Mouse (Mus musculus) hindbrain, postnatal 0 days (tissue): Measurements from ENCODE around the gene Tmem132c. TPM values are rescaled to one million over a fixed set of nuclear protein-coding genes. Genes with fewer than 3 reads are reported as not detected.

Source experiments
- ATAC-seq: fragments of 200-750 bp; cut with Nextera tagmentation; 2 replicates; pipeline ENCODE4 v1.8.0; 2017; ENCODE audit warnings: mild to moderate bottlenecking, moderate TSS enrichment, moderate library complexity
- DNase-seq: peaks from one replicate; pipeline ENCODE4 v3.0.0-alpha.2; 2015; ENCODE audit warnings: low spot score
- H3K27ac ChIP-seq: fragments of 300-500 bp; sonication (generic); 2 replicates; pipeline ENCODE4 v1.5.1; 2014; ENCODE audit warnings: mild to moderate bottlenecking
- H3K27me3 ChIP-seq: fragments of 300-500 bp; sonication (generic); 2 replicates; pipeline ENCODE4 v1.6.1; 2014; ENCODE audit warnings: low read length, mixed read lengths; ENCODE audit not compliant: insufficient read depth
- H3K36me3 ChIP-seq: fragments of 300-500 bp; sonication (generic); 2 replicates; pipeline ENCODE4 v1.6.1; 2014; ENCODE audit warnings: low read length, mixed read lengths; ENCODE audit not compliant: insufficient read depth
- H3K4me1 ChIP-seq: fragments of 300-500 bp; sonication (generic); 2 replicates; pipeline ENCODE4 v1.6.1; 2014; ENCODE audit warnings: antibody characterized with exemption, low read length, mixed read lengths; ENCODE audit not compliant: insufficient read depth
- H3K4me2 ChIP-seq: fragments of 300-500 bp; sonication (generic); 2 replicates; pipeline ENCODE4 v1.6.1; 2014; ENCODE audit warnings: low read depth, mild to moderate bottlenecking, low read length, moderate library complexity, mixed read lengths
- H3K4me3 ChIP-seq: fragments of 300-500 bp; sonication (generic); 2 replicates; pipeline ENCODE4 v1.5.1; 2014; ENCODE audit warnings: low read length
- H3K9ac ChIP-seq: fragments of 300-500 bp; sonication (generic); replicated peaks from 2 replicates; pipeline ENCODE4 v1.6.1; 2014; ENCODE audit warnings: mild to moderate bottlenecking, low read length, moderate library complexity, mixed read lengths
- H3K9me3 ChIP-seq: fragments of 300-500 bp; sonication (generic); 2 replicates; pipeline ENCODE4 v1.6.1; 2016; ENCODE audit warnings: low read length, mixed read lengths
- CTCF ChIP-seq: IDR thresholded peaks from 2 replicates; pipeline ENCODE4 v1.5.1; 2016; ENCODE audit warnings: antibody characterized with exemption, control low read depth, low read depth
- WGBS: fragments of 180-500 bp; shearing (Covaris S2); extraction: QIAGEN DNeasy Blood & Tissue Kit; methylation state at CpG from one replicate; pipeline ENCODE4 v1.1.7; 2014; 5-methylcytosine and 5-hydroxymethylcytosine counted together
- polyA plus RNA-seq: library from polyadenylated mRNA; unstranded; fragments of >200 nt; fragmentation: Nextera tagmentation; extraction: Ambion mirVana; gene quantifications from 2 replicates; pipeline ENCODE4 v1.2.1, GENCODE M21; 2015
- total RNA-seq: library from RNA; depleted of rRNA; stranded (reverse); fragments of >200 nt; gene quantifications from 2 replicates; pipeline ENCODE4 v1.2.3, GENCODE M21; 2014

The Tmem132c gene
- total and polyA plus RNA-seq, 2 experiments from 2014 or later: 12.9 to 46.0 TPM

DNA sequence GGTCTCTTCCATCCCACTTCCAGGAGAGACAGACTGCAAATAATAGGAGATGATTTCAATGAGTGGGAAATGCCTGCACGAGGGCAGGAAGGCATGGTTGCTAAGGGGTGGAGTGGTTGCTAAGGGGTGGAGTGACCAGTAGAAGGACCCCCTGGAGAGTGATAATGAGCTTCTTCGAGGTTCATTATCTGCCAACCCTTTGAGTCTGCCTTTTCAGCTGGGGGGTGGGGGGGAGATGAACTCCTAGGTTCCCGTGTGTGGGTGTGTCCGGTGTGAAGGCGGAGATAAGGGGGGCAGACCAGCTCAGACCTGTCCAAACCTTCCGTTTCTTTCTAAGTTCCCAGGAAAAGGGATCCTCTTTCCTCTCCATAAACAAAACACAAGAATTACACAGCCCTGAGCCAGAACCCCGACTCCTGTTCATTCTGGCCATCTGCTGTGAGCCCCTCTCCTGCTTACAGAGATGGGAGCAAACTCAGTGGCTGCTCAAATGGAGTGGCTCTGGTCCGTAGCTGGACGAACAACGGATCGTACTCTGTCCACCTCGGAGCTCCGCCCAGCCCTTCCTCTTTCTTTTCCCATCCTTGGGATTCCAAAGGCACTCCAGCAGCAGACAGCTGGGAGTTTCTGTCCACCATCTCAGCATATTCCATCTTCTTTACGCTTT, 13.5 kb upstream of the Tmem132c start:
- H3K9ac ChIP-seq: no peak overlapping the region; the same call in 1 of the 2 replicates
- ATAC-seq: peak; percentile 69; the same call in 1 of the 2 replicates

GRCm38 (mm10) chr5:127234715-127235114, 6.9 kb upstream of the Tmem132c start:
- Histone ChIP-seq H3K9ac (no peak overlapping the region), H3K4me1 (no peaks in the 10 kb centered on the region), H3K27me3 (no peaks in the 10 kb centered on the region), H3K36me3 (no peaks in the 10 kb centered on the region), H3K27ac (no peak overlapping the region), H3K4me3 (no peak overlapping the region), H3K4me2 (peak overlapping the region; percentile 27; the same call in 1 of the 2 replicates), H3K9me3 (no peaks in the 10 kb centered on the region)
- peak; percentile 71; the same call in 1 of the 2 replicates for ATAC-seq
- WGBS: 1% methylated on average over 7 of the region's 7 CpGs
- TF ChIP-seq CTCF: peak; percentile 67
- DNase-seq: peak; percentile 91

More for the DNA sequence above, 13.5 kb upstream of the Tmem132c start:
- 0 out of 2 replicates have a peak, but pooled peaks cover 3% of the 10 kb centered on the region for H3K4me1 ChIP-seq
- H3K4me2 ChIP-seq: peak overlapping the region; percentile 44
- no peaks in the 10 kb centered on the region for H3K9me3 ChIP-seq
- TF ChIP-seq CTCF: no peak
- no peaks in the 10 kb centered on the region for H3K36me3 ChIP-seq
- WGBS: 6% methylated on average over 14 of the region's 14 CpGs
- no peaks in the 10 kb centered on the region for H3K27me3 ChIP-seq
- DNase-seq: peak; percentile 68
- H3K4me3 ChIP-seq: no peak overlapping the region; the same call in 1 of the 2 replicates
- no peak overlapping the region; the same call in 1 of the 2 replicates for H3K27ac ChIP-seq

DNA sequence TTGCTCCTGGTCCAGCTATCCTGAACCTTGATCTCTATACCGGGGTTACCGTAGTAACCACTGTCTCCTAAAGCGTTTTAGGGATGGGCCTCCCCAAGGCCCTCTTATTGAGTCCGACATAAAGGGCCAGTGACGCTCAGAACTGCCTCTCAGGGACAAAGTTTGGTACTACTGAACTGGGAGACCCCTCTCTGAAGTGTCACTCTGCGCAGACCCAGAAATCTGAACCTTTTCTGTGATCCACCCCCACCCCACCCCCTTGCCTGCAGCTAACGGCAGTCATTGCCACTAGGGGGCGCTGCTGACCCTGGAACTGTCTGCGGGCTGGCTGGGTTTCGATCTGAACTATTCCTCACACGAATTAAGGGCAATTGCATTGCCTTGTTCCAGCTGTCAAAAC, 6.4 kb upstream of the Tmem132c start:
- Histone ChIP-seq H3K9ac (no peak overlapping the region), H3K4me3 (no peak overlapping the region), H3K36me3 (no peaks in the 10 kb centered on the region), H3K27ac (no peak overlapping the region), H3K27me3 (no peaks in the 10 kb centered on the region), H3K4me1 (no peaks in the 10 kb centered on the region), H3K4me2 (peak overlapping the region; percentile 27; the same call in 1 of the 2 replicates), H3K9me3 (no peaks in the 10 kb centered on the region)
- ATAC-seq (peak; percentile 66), DNase-seq (peak; percentile 89)
- TF ChIP-seq CTCF: peak; percentile 96
- WGBS: 3% methylated on average over 11 of the region's 11 CpGs

GRCm38 (mm10) chr5:127239706-127240105, 1.9 kb upstream of the Tmem132c start:
- no peaks in the 10 kb centered on the region for H3K36me3 ChIP-seq
- ATAC-seq: no peak
- no peaks in the 10 kb centered on the region for H3K4me1 ChIP-seq
- no peak for DNase-seq
- no peak overlapping the region for H3K4me2 ChIP-seq
- TF ChIP-seq CTCF: no peak
- no peak overlapping the region for H3K4me3 ChIP-seq
- H3K9me3 ChIP-seq: no peaks in the 10 kb centered on the region
- no peak overlapping the region for H3K27ac ChIP-seq
- H3K9ac ChIP-seq: no peak overlapping the region
- WGBS: 68% methylated on average over 7 of the region's 7 CpGs
- H3K27me3 ChIP-seq: no peaks in the 10 kb centered on the region; the same call in 1 of the 2 replicates

- no peak overlapping the region for H3K27ac ChIP-seq
- no peak overlapping the region for H3K4me3 ChIP-seq
- no peak for ATAC-seq
- H3K9me3 ChIP-seq: no peaks in the 10 kb centered on the region
- H3K4me2 ChIP-seq: peak overlapping the region; percentile 65; the same call in 1 of the 2 replicates
- no peaks in the 10 kb centered on the region for H3K36me3 ChIP-seq
- no peaks in the 10 kb centered on the region; the same call in 1 of the 2 replicates for H3K27me3 ChIP-seq
- no peak for TF ChIP-seq CTCF
- no peak overlapping the region for H3K9ac ChIP-seq
- no peak for DNase-seq
- 32% methylated on average over 4 of the region's 4 CpGs for WGBS
- H3K4me1 ChIP-seq: no peaks in the 10 kb centered on the region
Observed at GRCm38 (mm10) chr5:127240646-127241045, 962 bp upstream of the Tmem132c start.

DNA sequence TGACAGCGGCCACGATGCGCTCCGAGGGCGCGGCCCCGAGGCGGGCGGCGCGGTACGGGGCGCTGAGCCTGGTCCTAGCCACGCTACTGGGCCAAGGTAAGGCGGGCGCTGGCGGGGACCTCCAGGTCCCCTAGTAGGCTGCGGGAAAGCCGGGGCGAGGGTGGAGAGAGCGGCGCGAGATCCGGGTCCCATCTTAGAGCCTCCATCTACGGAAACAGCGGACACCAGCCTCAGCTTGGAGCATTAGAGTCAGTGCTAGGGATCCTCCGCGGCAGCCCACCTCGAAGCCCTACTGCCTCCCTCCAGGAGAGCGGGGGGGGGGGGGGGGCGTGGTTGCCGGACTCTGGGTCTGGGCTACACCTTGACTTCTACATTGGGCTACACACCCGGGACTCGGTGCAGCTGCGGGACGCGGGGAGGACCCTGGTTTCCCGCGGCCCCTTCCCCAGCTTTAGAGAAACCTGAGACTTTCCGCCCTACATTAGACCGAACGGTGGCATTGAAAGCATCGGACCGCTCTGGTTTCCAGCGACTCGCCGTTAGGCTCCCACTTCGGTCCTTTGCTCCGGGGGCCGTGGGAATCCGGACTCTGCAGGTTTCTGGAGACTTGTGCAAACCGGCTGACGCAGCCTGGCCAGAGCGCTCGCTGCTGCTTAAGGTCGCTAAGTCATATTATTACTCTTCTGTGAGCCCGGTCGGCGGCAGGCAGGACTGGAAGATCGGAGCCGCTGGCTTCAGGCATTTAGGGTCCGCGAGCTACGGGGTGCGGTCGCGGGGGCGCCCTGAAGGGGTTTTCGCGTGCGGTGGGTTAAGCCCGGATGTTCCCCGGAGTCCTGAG, 536 bp downstream of the Tmem132c start:
- Histone ChIP-seq H3K36me3 (no peaks in the 10 kb centered on the region), H3K9me3 (no peaks in the 10 kb centered on the region), H3K4me2 (peak overlapping the region; percentile 65), H3K27ac (peak overlapping the region; percentile 66), H3K4me1 (no peaks in the 10 kb centered on the region), H3K27me3 (no peaks in the 10 kb centered on the region; the same call in 1 of the 2 replicates), H3K9ac (peak overlapping the region; percentile 51), H3K4me3 (peak overlapping the region; percentile 65)
- ATAC-seq: peak; percentile 78
- no peak for TF ChIP-seq CTCF
- DNase-seq: peak; percentile 49
- under 1% methylated on average over 69 of the region's 73 CpGs for WGBS
